Mouse (Mus musculus) lung, embryonic 15.5 days (tissue): ENCODE data around the gene Vps25. TPM values are rescaled to one million over a fixed set of nuclear protein-coding genes. Genes with fewer than 3 reads are reported as not detected.

Source experiments
- polyA plus RNA-seq: library from polyadenylated mRNA; unstranded; fragments of >200 nt; fragmentation: Nextera tagmentation; extraction: Ambion mirVana; gene quantifications from 2 replicates; pipeline ENCODE4 v1.2.1, GENCODE M21; 2015

The Vps25 gene
- polyA plus RNA-seq, 1 experiment from 2014 or later = 128 TPM

Other genes with a start within 250 kb of the Vps25 start
- 36.7 and 37.8 TPM in 2 replicates for gene Atp6v0a1, start 244.3 kb upstream of the Vps25 start, polyA plus RNA-seq
- 20.4 and 22.5 TPM in 2 replicates for gene Naglu, start 183.7 kb upstream of the Vps25 start, polyA plus RNA-seq
- 0.11 and 0.15 TPM in 2 replicates for gene Hsd17b1, start 175.3 kb upstream of the Vps25 start, polyA plus RNA-seq
- 42.8 and 43.2 TPM in 2 replicates for gene Coasy, start 171.1 kb upstream of the Vps25 start, polyA plus RNA-seq
- gene Mlx, start 166.4 kb upstream of the Vps25 start, polyA plus RNA-seq = 43.4 and 54.1 TPM in 2 replicates
- 35.1 and 37.5 TPM in 2 replicates for gene Psmc3ip, start 158.3 kb upstream of the Vps25 start, polyA plus RNA-seq
- 21.8 and 22.1 TPM in 2 replicates for gene Retreg3, start 133.8 kb upstream of the Vps25 start, polyA plus RNA-seq
- 89.6 and 90.6 TPM in 2 replicates for gene Tubg1, start 133.8 kb upstream of the Vps25 start, polyA plus RNA-seq
- 3.5 and 3.6 TPM in 2 replicates for gene Tubg2, start 97.8 kb upstream of the Vps25 start, polyA plus RNA-seq
- gene Cntnap1, start 83.2 kb upstream of the Vps25 start, polyA plus RNA-seq = 1.1 and 1.4 TPM in 2 replicates
- gene Plekhh3, start 82.4 kb upstream of the Vps25 start, polyA plus RNA-seq = 19.8 and 19.9 TPM in 2 replicates
- gene Ccr10, start 78.3 kb upstream of the Vps25 start, polyA plus RNA-seq = 0.24 and 0.55 TPM in 2 replicates
- 16.2 and 19.2 TPM in 2 replicates for gene Ezh1, start 27.2 kb upstream of the Vps25 start, polyA plus RNA-seq
- 264 and 286 TPM in 2 replicates for gene Ramp2, start 7.7 kb upstream of the Vps25 start, polyA plus RNA-seq
- 3.7 and 5.0 TPM in 2 replicates for gene Wnk4, start 6.9 kb downstream of the Vps25 start, polyA plus RNA-seq
- 1.3 and 1.7 TPM in 2 replicates for gene Cntd1, start 25.3 kb downstream of the Vps25 start, polyA plus RNA-seq
- 189 and 194 TPM in 2 replicates for gene Coa3, start 25.4 kb downstream of the Vps25 start, polyA plus RNA-seq
- 146 and 165 TPM in 2 replicates for gene Becn1, start 48.6 kb downstream of the Vps25 start, polyA plus RNA-seq
- 130 and 133 TPM in 2 replicates for gene Psme3, start 62.5 kb downstream of the Vps25 start, polyA plus RNA-seq
- 0.81 and 1.2 TPM in 2 replicates for gene Aoc2, start 71.4 kb downstream of the Vps25 start, polyA plus RNA-seq
- 1.3 and 1.4 TPM in 2 replicates for gene Aoc3, start 76.9 kb downstream of the Vps25 start, polyA plus RNA-seq
- gene G6pc, start 113.9 kb downstream of the Vps25 start, polyA plus RNA-seq = not detected in 2 replicates
- gene Aarsd1, start 163.9 kb downstream of the Vps25 start, polyA plus RNA-seq = 78.8 and 83.3 TPM in 2 replicates
- 8.1 and 12.7 TPM in 2 replicates for gene Gm27029, start 171.1 kb downstream of the Vps25 start, polyA plus RNA-seq
- gene Rundc1, start 171.4 kb downstream of the Vps25 start, polyA plus RNA-seq = 20.8 and 21.3 TPM in 2 replicates
- gene Ptges3l, start 171.6 kb downstream of the Vps25 start, polyA plus RNA-seq = 12.8 and 13.4 TPM in 2 replicates
- 299 and 334 TPM in 2 replicates for gene Rpl27, start 188.6 kb downstream of the Vps25 start, polyA plus RNA-seq
- gene Ifi35, start 194.7 kb downstream of the Vps25 start, polyA plus RNA-seq = 22.4 and 24.0 TPM in 2 replicates
- 7.9 and 8.5 TPM in 2 replicates for gene Rnd2, start 211.3 kb downstream of the Vps25 start, polyA plus RNA-seq
- gene Vat1, start 212.5 kb downstream of the Vps25 start, polyA plus RNA-seq = 47.4 and 50.3 TPM in 2 replicates